Mouse (Mus musculus) activated CD4-positive, CD25-positive, alpha-beta regulatory T cell (primary cell): Measurements from ENCODE around the gene Msh4. TPM values are rescaled to one million over a fixed set of nuclear protein-coding genes. Genes with fewer than 3 reads are reported as not detected.

Experiments
- polyA plus RNA-seq, 2 experiments: library from polyadenylated mRNA; unstranded; fragments of 100-300 nt; shearing (Covaris generic); gene quantifications; one replicate each; pipeline ENCODE4 v1.2.1; 2017

Gene Msh4
- polyA plus RNA-seq = under 1 TPM in 1 of 2 experiments, not detected in 1; 0.23 TPM

GRCm38 (mm10) chr3:153906136-153906871 is at the start of gene Msh4:
Gene Msh4, minus strand, starts transcription at chr3:153906138.

GRCm38 (mm10) chr3:153944335-153944990 is 38.5 kb upstream of the Msh4 start, which contains the start of gene Acadm:
Gene Acadm, minus strand, starts transcription at chr3:153944632.

DNA sequence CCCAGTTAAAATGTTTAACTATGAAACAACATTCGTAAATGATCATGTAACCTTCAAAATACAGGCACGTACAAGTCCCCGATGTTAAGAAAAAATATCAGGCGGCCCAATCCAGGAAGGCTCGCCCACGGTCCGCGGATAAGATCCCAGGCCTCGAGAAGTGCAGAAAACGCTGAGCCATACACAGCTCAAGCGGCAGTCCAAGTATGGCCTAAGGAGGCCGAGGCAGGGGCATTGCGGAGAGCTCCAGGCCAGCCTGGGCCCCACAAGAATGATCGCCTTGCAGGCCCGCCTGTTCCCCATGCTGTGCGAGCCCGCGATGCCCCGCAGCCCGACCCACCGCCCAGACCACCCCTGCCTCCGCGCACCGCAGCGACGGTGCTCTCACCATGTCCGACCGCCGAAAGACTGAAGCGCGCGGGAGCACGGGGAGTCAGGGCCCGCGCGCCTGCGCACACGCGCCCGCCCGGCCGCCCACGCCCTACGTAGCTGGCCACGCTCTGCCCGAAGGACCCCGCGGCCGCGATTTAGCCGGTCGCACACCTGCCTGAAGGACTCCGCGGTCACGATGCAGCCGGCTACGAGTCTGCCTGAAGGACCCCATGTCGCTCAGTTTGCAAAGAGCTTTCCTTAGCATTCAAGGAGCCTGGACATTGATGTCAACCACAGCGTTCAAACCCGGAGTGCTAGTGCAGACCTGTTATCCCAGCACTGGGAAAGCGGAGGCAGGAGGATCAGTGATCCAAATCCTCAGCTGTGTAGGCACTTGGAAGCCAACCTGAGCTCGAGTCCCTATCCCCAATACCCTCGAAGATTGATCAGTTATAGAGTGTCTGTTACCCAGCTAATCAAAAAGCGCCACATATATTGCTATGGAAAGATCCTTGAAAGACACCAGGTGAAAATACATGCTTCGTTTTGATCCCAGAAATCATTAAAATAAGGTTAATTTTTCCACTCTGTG is 6.9 kb upstream of the Msh4 start, which contains the start of gene Rabggtb:
TSS of gene Rabggtb (minus strand) at position 464 of the 964 bp plus-strand sequence.

DNA sequence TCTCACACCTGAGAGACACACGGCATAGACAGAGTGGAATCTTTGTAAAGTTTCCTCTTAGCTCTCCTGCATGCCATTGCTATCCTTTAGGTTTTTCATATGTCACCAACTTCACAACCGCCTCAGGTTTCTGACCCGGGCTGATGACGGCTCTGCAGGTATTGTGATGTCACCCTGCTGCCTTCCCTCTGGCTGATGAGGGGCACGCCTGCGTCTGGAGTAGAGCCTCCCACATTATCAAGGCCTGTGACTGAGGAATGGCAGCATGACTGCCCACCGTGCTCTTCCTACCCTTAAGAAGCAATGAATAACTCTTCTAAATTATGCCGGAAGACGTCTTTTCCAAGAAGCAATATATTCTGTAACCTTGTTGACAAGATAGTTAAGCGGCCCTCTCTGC is 61.9 kb downstream of the Msh4 start, which contains the start of gene Asb17:
TSS of gene Asb17 (plus strand) at position 180 of the 400 bp plus-strand sequence.

Other genes with a start within 250 kb of the Msh4 start
- 10 to 100 TPM; 29.4 to 51.9 TPM for gene St6galnac3, start 181.0 kb downstream of the Msh4 start, polyA plus RNA-seq
- gene Asb17, start 61.9 kb downstream of the Msh4 start, polyA plus RNA-seq = under 1 TPM in 1 of 2 experiments, not detected in 1; 0.28 TPM
- 10 to 100 TPM; 27.3 to 37.0 TPM for gene Rabggtb, start 6.9 kb upstream of the Msh4 start, polyA plus RNA-seq
- 10 to 100 TPM; 32.7 to 51.4 TPM for gene Acadm, start 38.5 kb upstream of the Msh4 start, polyA plus RNA-seq
- not detected for gene Slc44a5, start 67.3 kb upstream of the Msh4 start, polyA plus RNA-seq